Mouse (Mus musculus) gastrocnemius, adult 2 months (tissue): Measurements from ENCODE around the gene Cep57l1. TPM values are rescaled to one million over a fixed set of nuclear protein-coding genes. Genes with fewer than 3 reads are reported as not detected.
A peak's percentile ranks its signal among the peaks of the same experiment; 100 is the strongest.

Source experiments
- DNase-seq: peaks from one replicate; pipeline ENCODE4 v3.0.0; 2022
- H3K27ac ChIP-seq: fragments of 200-600 bp; 2 replicates; pipeline ENCODE4 v1.8.1; 2022; ENCODE audit warnings: mild to moderate bottlenecking
- H3K4me3 ChIP-seq: fragments of 200-600 bp; 2 replicates; pipeline ENCODE4 v1.8.1; 2022; ENCODE audit warnings: mild to moderate bottlenecking, moderate library complexity
- CTCF ChIP-seq: fragments of 200-600 bp; IDR thresholded peaks from 2 replicates; pipeline ENCODE4 v1.8.1; 2022; ENCODE audit warnings: antibody characterized with exemption, mild to moderate bottlenecking, moderate library complexity
- intact Hi-C: fragments of 180-260 bp; cut with DNase I; formaldehyde crosslinking; loops from one replicate; pipeline ENCODE4 v1.15.1; 2025
- total RNA-seq, 2 experiments: library from RNA; stranded (reverse); gene quantifications; 2 replicates each; pipeline ENCODE4 v1.2.3; 2021

Gene Cep57l1
- total RNA-seq, 2 experiments from 2014 or later, result 2.7 to 3.1 TPM

- no peak for DNase-seq
Measured at GRCm38 (mm10) chr10:41758041-41758440, 51.6 kb downstream of the Cep57l1 start.

GRCm38 (mm10) chr10:41757226-41757625, 52.4 kb downstream of the Cep57l1 start:
- TF ChIP-seq CTCF, result no peak
- H3K4me3 ChIP-seq, result no peak overlapping the region
- H3K27ac ChIP-seq, result no peak overlapping the region
- no peak for DNase-seq
- intact Hi-C loops, result no loop called here

More at GRCm38 (mm10) chr10:41758041-41758440, 51.6 kb downstream of the Cep57l1 start:
- no peak overlapping the region for H3K27ac ChIP-seq
- intact Hi-C loops, result no loop called here
- no peak overlapping the region for H3K4me3 ChIP-seq
- no peak for TF ChIP-seq CTCF

GRCm38 (mm10) chr10:41751867-41752480, 57.7 kb downstream of the Cep57l1 start:
- no peak for TF ChIP-seq CTCF
- Histone ChIP-seq H3K4me3 (no peak overlapping the region), H3K27ac (no peak overlapping the region)
- intact Hi-C loops, result no loop called here
- no peak for DNase-seq

GRCm38 (mm10) chr10:41749306-41749705, 60.4 kb downstream of the Cep57l1 start:
- Histone ChIP-seq H3K4me3 (no peak overlapping the region), H3K27ac (no peak overlapping the region)
- intact Hi-C loops, result no loop called here
- no peak for DNase-seq
- TF ChIP-seq CTCF, result no peak

GRCm38 (mm10) chr10:41746554-41746953, 63.1 kb downstream of the Cep57l1 start:
- TF ChIP-seq CTCF, result no peak
- intact Hi-C loops, result no loop called here
- Histone ChIP-seq H3K4me3 (no peak overlapping the region), H3K27ac (no peak overlapping the region)
- DNase-seq, result no peak

- no peak for TF ChIP-seq CTCF
- no peak overlapping the region for H3K4me3 ChIP-seq
- DNase-seq, result no peak
- intact Hi-C loops, result no loop called here
- no peak overlapping the region for H3K27ac ChIP-seq
Measured at GRCm38 (mm10) chr10:41744006-41744405, 65.7 kb downstream of the Cep57l1 start.

- intact Hi-C loops, result no loop called here
Measured at GRCm38 (mm10) chr10:41740221-41740620, 69.5 kb downstream of the Cep57l1 start.

GRCm38 (mm10) chr10:41737245-41737644, 72.4 kb downstream of the Cep57l1 start:
- DNase-seq, result no peak
- intact Hi-C loops, result no loop called here
- no peak overlapping the region for H3K4me3 ChIP-seq
- H3K27ac ChIP-seq, result no peak overlapping the region
- no peak for TF ChIP-seq CTCF

More at GRCm38 (mm10) chr10:41740221-41740620, 69.5 kb downstream of the Cep57l1 start:
- H3K27ac ChIP-seq, result no peak overlapping the region
- no peak for DNase-seq
- no peak for TF ChIP-seq CTCF
- no peak overlapping the region for H3K4me3 ChIP-seq

- DNase-seq, result no peak
- intact Hi-C loops, result no loop called here
Measured at GRCm38 (mm10) chr10:41735398-41735797, 74.3 kb downstream of the Cep57l1 start.

GRCm38 (mm10) chr10:41733214-41733613, 76.5 kb downstream of the Cep57l1 start:
- intact Hi-C loops, result no loop called here
- no peak overlapping the region for H3K27ac ChIP-seq
- TF ChIP-seq CTCF, result no peak
- no peak overlapping the region for H3K4me3 ChIP-seq
- DNase-seq, result no peak

More at GRCm38 (mm10) chr10:41735398-41735797, 74.3 kb downstream of the Cep57l1 start:
- no peak overlapping the region for H3K27ac ChIP-seq
- TF ChIP-seq CTCF, result no peak
- no peak overlapping the region for H3K4me3 ChIP-seq

- intact Hi-C loops, result no loop called here
- DNase-seq, result no peak
- no peak overlapping the region for H3K4me3 ChIP-seq
- TF ChIP-seq CTCF, result no peak
- H3K27ac ChIP-seq, result peak overlapping the region; percentile 62
Measured at GRCm38 (mm10) chr10:41731932-41732331, 77.7 kb downstream of the Cep57l1 start.

- TF ChIP-seq CTCF, result no peak
- H3K4me3 ChIP-seq, result no peak overlapping the region
- no peak overlapping the region; the same call in 1 of the 2 replicates for H3K27ac ChIP-seq
- intact Hi-C loops, result no loop called here
- no peak for DNase-seq
Measured at GRCm38 (mm10) chr10:41730746-41731145, 78.9 kb downstream of the Cep57l1 start.

GRCm38 (mm10) chr10:41726215-41726614, 83.5 kb downstream of the Cep57l1 start:
- no peak for DNase-seq
- intact Hi-C loops, result no loop called here
- H3K27ac ChIP-seq, result no peak overlapping the region
- H3K4me3 ChIP-seq, result no peak overlapping the region
- no peak for TF ChIP-seq CTCF

- Histone ChIP-seq H3K4me3 (no peak overlapping the region), H3K27ac (no peak overlapping the region)
- intact Hi-C loops, result no loop called here
- no peak for DNase-seq
- no peak for TF ChIP-seq CTCF
Measured at GRCm38 (mm10) chr10:41719587-41719986, 90.1 kb downstream of the Cep57l1 start.
